Mouse (Mus musculus) lung, postnatal 36 days (tissue): ENCODE data around the gene Nat8.
"Not testable (repeated sequence)": the region's sequence is repeated elsewhere in the genome, so short reads cannot be mapped to it uniquely, and the experiment has no call there.

Experiments used
- DNase-seq: peaks from one replicate; pipeline ENCODE4 v3.0.0; 2022; ENCODE audit warnings: mixed read lengths

The Nat8 gene

GRCm38 (mm10) chr6:85831796-85832321 is at the start of gene Nat8:
Nat8 (minus strand) TSS chr6:85832082.
- no peak for DNase-seq

- not testable (repeated sequence) for DNase-seq
Measured at GRCm38 (mm10) chr6:85869006-85869405, 37.1 kb upstream of the Nat8 start, which contains the start of gene Nat8f2. Nat8f2 (minus strand) TSS chr6:85869158.

- DNase-seq, result no peak
Measured at GRCm38 (mm10) chr6:85867726-85868690, 36.1 kb upstream of the Nat8 start.

GRCm38 (mm10) chr6:85866995-85867394 is 35.1 kb upstream of the Nat8 start:
- DNase-seq, result not testable (repeated sequence)

GRCm38 (mm10) chr6:85866166-85866565 is 34.3 kb upstream of the Nat8 start:
- not testable (repeated sequence) for DNase-seq

GRCm38 (mm10) chr6:85864900-85865639 is 33.2 kb upstream of the Nat8 start:
- DNase-seq, result peak; percentile 4

- DNase-seq, result no peak
Measured at GRCm38 (mm10) chr6:85863840-85864239, 32.0 kb upstream of the Nat8 start.

GRCm38 (mm10) chr6:85863136-85863535 is 31.3 kb upstream of the Nat8 start:
- DNase-seq, result no peak

- DNase-seq, result no peak
Measured at GRCm38 (mm10) chr6:85862565-85862964, 30.7 kb upstream of the Nat8 start.

- DNase-seq, result no peak
Measured at GRCm38 (mm10) chr6:85861247-85861646, 29.4 kb upstream of the Nat8 start.

GRCm38 (mm10) chr6:85856194-85856678 is 24.4 kb upstream of the Nat8 start:
- peak; percentile 45 for DNase-seq

GRCm38 (mm10) chr6:85853481-85853880 is 21.6 kb upstream of the Nat8 start:
- DNase-seq, result no peak

GRCm38 (mm10) chr6:85851062-85851773 is 19.3 kb upstream of the Nat8 start:
- no peak for DNase-seq

- no peak for DNase-seq
Measured at GRCm38 (mm10) chr6:85849240-85849639, 17.4 kb upstream of the Nat8 start.

GRCm38 (mm10) chr6:85848140-85848539 is 16.3 kb upstream of the Nat8 start:
- no peak for DNase-seq

GRCm38 (mm10) chr6:85846921-85847320 is 15.0 kb upstream of the Nat8 start:
- DNase-seq, result no peak

GRCm38 (mm10) chr6:85843677-85844458 is 12.0 kb upstream of the Nat8 start:
- DNase-seq, result not testable (repeated sequence)

- DNase-seq, result no peak
Measured at GRCm38 (mm10) chr6:85839982-85840381, 8.1 kb upstream of the Nat8 start.

GRCm38 (mm10) chr6:85838674-85839073 is 6.8 kb upstream of the Nat8 start:
- no peak for DNase-seq

GRCm38 (mm10) chr6:85837307-85837706 is 5.4 kb upstream of the Nat8 start:
- peak; percentile 64 for DNase-seq

- DNase-seq, result peak; percentile 72
Measured at GRCm38 (mm10) chr6:85836827-85837226, 4.9 kb upstream of the Nat8 start.

- DNase-seq, result not testable (repeated sequence)
Measured at GRCm38 (mm10) chr6:85836098-85836497, 4.2 kb upstream of the Nat8 start.
